Mouse (Mus musculus): Measurements from ENCODE around the gene Fbxw20. TPM values are rescaled to one million over a fixed set of nuclear protein-coding genes. Genes with fewer than 3 reads are reported as not detected.

Gene Fbxw20
- not detected in 2 replicates for polyA plus RNA-seq (2012; ENCODE audit: low replicate concordance)

GRCm38 (mm10) chr9:109234654-109235053 lies at the start of gene Fbxw20:
TSS of gene Fbxw20 (minus strand) at chr9:109234754.

GRCm38 (mm10) chr9:109195875-109196274 lies 38.7 kb downstream of the Fbxw20 start, which contains the start of gene Fbxw13:
TSS of gene Fbxw13 (minus strand) at chr9:109195975.

Other genes starting within 250 kb of the Fbxw20 start
- not detected in 2 replicates for gene Ucn2, start 248.7 kb downstream of the Fbxw20 start, polyA plus RNA-seq (2012; ENCODE audit: low replicate concordance)
- gene Pfkfb4, start 243.0 kb downstream of the Fbxw20 start, polyA plus RNA-seq (2012; ENCODE audit: low replicate concordance): 7.4 and 9.8 TPM in 2 replicates
- 8,045 and 8,374 TPM in 2 replicates for gene Shisa5, start 196.2 kb downstream of the Fbxw20 start, polyA plus RNA-seq (2012; ENCODE audit: low replicate concordance)
- 33.0 and 72.5 TPM in 2 replicates for gene Trex1, start 175.0 kb downstream of the Fbxw20 start, polyA plus RNA-seq (2012; ENCODE audit: low replicate concordance)
- 5.7 and 7.8 TPM in 2 replicates for gene Atrip, start 160.6 kb downstream of the Fbxw20 start, polyA plus RNA-seq (2012; ENCODE audit: low replicate concordance)
- gene Ccdc51, start 152.3 kb downstream of the Fbxw20 start, polyA plus RNA-seq (2012; ENCODE audit: low replicate concordance): 3.9 and 5.3 TPM in 2 replicates
- gene Tma7, start 152.2 kb downstream of the Fbxw20 start, polyA plus RNA-seq (2012; ENCODE audit: low replicate concordance): 162 and 298 TPM in 2 replicates
- 0.72 and 1.0 TPM in 2 replicates for gene Plxnb1, start 139.4 kb downstream of the Fbxw20 start, polyA plus RNA-seq (2012; ENCODE audit: low replicate concordance)
- not detected in 2 replicates for gene Fbxw21, start 72.7 kb downstream of the Fbxw20 start, polyA plus RNA-seq (2012; ENCODE audit: low replicate concordance)
- gene Fbxw13, start 38.8 kb downstream of the Fbxw20 start, polyA plus RNA-seq (2012; ENCODE audit: low replicate concordance): 0.08 and 0.41 TPM in 2 replicates
- not detected in 2 replicates for gene Fbxw14, start 52.9 kb upstream of the Fbxw20 start, polyA plus RNA-seq (2012; ENCODE audit: low replicate concordance)
- not detected in 2 replicates for gene Fbxw28, start 104.9 kb upstream of the Fbxw20 start, polyA plus RNA-seq (2012; ENCODE audit: low replicate concordance)
- not detected in 2 replicates for gene Fbxw22, start 169.5 kb upstream of the Fbxw20 start, polyA plus RNA-seq (2012; ENCODE audit: low replicate concordance)
- not detected in 2 replicates for gene Fbxw16, start 214.4 kb upstream of the Fbxw20 start, polyA plus RNA-seq (2012; ENCODE audit: low replicate concordance)